Mouse (Mus musculus): ENCODE results near the gene Rai2. TPM values are rescaled to one million over a fixed set of nuclear protein-coding genes. Genes with fewer than 3 reads are reported as not detected.
"Not testable (repeated sequence)": the region's sequence is repeated elsewhere in the genome, so short reads cannot be mapped to it uniquely, and the experiment has no call there.

Gene Rai2
- polyA plus RNA-seq, 1 experiment from 2014 or later = 12.1 TPM

GRCm38 (mm10) chrX:161753514-161753913 is 36.6 kb downstream of the Rai2 start:
- Histone ChIP-seq H3K27me3 (replicated peaks; ENCODE audit: control insufficient read depth, insufficient read depth, low read length) (peaks cover 4% of the 10 kb centered on the region), H3K4me1 (ENCODE audit: control insufficient read depth, insufficient read depth, low read length) (no peaks in the 10 kb centered on the region), H3K4me3 (ENCODE audit: low read depth, low read length) (no peak overlapping the region), H3K27ac (replicated peaks; ENCODE audit: low read depth, low read length) (no peak overlapping the region), H3K36me3 (ENCODE audit: control insufficient read depth, insufficient read depth, low read length) (no peaks in the 10 kb centered on the region), H3K9me3 (ENCODE audit: control insufficient read depth, low read length) (no peaks in the 10 kb centered on the region), H3K9ac (ENCODE audit: low read depth, low read length) (no peak overlapping the region), H3K4me2 (ENCODE audit: low read depth, low read length) (no peak overlapping the region)
- DNase-seq (ENCODE audit: low spot score) = no peak
- ATAC-seq (ENCODE audit: low read depth) = no peak
- WGBS = 82% methylated on average over 2 of the region's 2 CpGs

DNA sequence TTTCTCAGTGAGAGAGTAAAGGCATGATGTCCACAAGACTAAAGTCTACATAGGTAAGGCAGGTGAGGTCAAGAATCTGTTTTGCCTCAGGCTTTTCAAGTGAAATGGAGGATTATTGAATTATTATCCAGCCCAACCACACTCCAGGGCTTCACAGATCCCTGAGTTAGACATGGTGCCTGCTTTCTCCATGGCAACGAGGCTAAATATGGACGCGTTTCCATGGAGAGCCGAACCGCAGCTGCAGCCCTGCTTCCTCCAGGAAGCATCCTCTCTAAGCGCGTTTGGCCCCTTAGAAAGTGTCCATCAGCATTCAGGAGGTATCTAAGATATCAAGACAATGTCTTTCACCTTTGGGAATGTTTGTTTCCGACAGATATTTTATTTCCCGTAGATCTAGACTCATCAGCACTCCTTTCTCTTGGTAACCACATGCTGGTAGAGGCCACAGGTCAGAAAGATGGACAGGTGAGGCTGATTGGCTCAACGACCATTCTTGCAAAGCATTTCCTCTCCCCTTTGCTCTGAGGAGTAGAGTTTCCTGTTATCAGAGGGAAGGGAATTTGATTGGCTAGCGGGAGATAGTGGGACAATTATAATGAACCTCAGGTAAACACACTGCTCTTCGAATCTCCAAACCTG is 59.6 kb downstream of the Rai2 start:
- no peak overlapping the region for H3K4me3 ChIP-seq (ENCODE audit: low read depth, low read length)
- no peak overlapping the region for H3K9ac ChIP-seq (ENCODE audit: low read depth, low read length)
- H3K27me3 ChIP-seq (replicated peaks; ENCODE audit: control insufficient read depth, insufficient read depth, low read length) = peaks cover 18% of the 10 kb centered on the region
- no peak for DNase-seq (ENCODE audit: low spot score)
- no peaks in the 10 kb centered on the region for H3K9me3 ChIP-seq (ENCODE audit: control insufficient read depth, low read length)
- no peak overlapping the region for H3K4me2 ChIP-seq (ENCODE audit: low read depth, low read length)
- no peaks in the 10 kb centered on the region for H3K4me1 ChIP-seq (ENCODE audit: control insufficient read depth, insufficient read depth, low read length)
- WGBS = 73% methylated on average over 12 of the region's 12 CpGs
- no peak overlapping the region for H3K27ac ChIP-seq (replicated peaks; ENCODE audit: low read depth, low read length)
- H3K36me3 ChIP-seq (ENCODE audit: control insufficient read depth, insufficient read depth, low read length) = no peaks in the 10 kb centered on the region
- no peak for ATAC-seq (ENCODE audit: low read depth)

- WGBS = 63% methylated on average over 6 of the region's 6 CpGs
These were observed 63.6 kb downstream of the Rai2 start for GRCm38 (mm10) chrX:161780321-161781034.

DNA sequence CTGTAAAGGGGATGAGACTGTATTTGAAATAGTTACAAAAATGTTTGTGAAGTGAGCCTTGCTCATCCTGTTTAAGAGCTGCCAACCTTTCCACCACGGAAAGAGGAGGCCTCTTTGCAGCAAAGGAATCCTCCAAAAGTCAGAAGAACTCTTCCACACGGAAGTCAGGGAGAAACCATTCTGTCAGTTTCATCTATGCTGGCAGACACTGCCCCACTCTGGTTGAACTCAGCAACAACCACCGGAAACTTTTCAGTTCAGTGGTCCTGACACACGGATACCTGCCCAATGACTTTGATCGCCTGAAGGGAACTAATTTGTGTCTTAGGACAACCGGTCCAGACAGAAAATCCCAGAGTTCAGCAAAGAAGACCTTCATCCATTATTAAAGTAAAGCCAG is 73.3 kb downstream of the Rai2 start:
- WGBS = 27% methylated on average over 6 of the region's 6 CpGs
- no peak overlapping the region for H3K27ac ChIP-seq (replicated peaks; ENCODE audit: low read depth, low read length)
- no peaks in the 10 kb centered on the region for H3K4me1 ChIP-seq (ENCODE audit: control insufficient read depth, insufficient read depth, low read length)
- ATAC-seq (ENCODE audit: low read depth) = no peak
- H3K9ac ChIP-seq (ENCODE audit: low read depth, low read length) = no peak overlapping the region
- no peak overlapping the region for H3K4me2 ChIP-seq (ENCODE audit: low read depth, low read length)
- H3K9me3 ChIP-seq (ENCODE audit: control insufficient read depth, low read length) = no peaks in the 10 kb centered on the region
- DNase-seq (ENCODE audit: low spot score) = peak; percentile 8
- no peak overlapping the region for H3K4me3 ChIP-seq (ENCODE audit: low read depth, low read length)
- no peaks in the 10 kb centered on the region for H3K36me3 ChIP-seq (ENCODE audit: control insufficient read depth, insufficient read depth, low read length)
- peaks cover 2% of the 10 kb centered on the region; the same call in 1 of the 2 replicates for H3K27me3 ChIP-seq (replicated peaks; ENCODE audit: control insufficient read depth, insufficient read depth, low read length)

More at GRCm38 (mm10) chrX:161780321-161781034, 63.6 kb downstream of the Rai2 start:
- Histone ChIP-seq H3K36me3 (ENCODE audit: control insufficient read depth, insufficient read depth, low read length) (no peaks in the 10 kb centered on the region), H3K4me3 (ENCODE audit: low read depth, low read length) (no peak overlapping the region), H3K27ac (replicated peaks; ENCODE audit: low read depth, low read length) (no peak overlapping the region), H3K9me3 (ENCODE audit: control insufficient read depth, low read length) (no peaks in the 10 kb centered on the region), H3K9ac (ENCODE audit: low read depth, low read length) (no peak overlapping the region), H3K27me3 (replicated peaks; ENCODE audit: control insufficient read depth, insufficient read depth, low read length) (peaks cover 25% of the 10 kb centered on the region), H3K4me2 (ENCODE audit: low read depth, low read length) (no peak overlapping the region), H3K4me1 (ENCODE audit: control insufficient read depth, insufficient read depth, low read length) (no peaks in the 10 kb centered on the region)
- no peak for DNase-seq (ENCODE audit: low spot score)
- no peak; the same call in 1 of the 2 replicates for ATAC-seq (ENCODE audit: low read depth)

- not testable (repeated sequence) for H3K9me3 ChIP-seq (ENCODE audit: control insufficient read depth, low read length); H3K27me3 ChIP-seq (replicated peaks; ENCODE audit: control insufficient read depth, insufficient read depth, low read length); H3K4me1 ChIP-seq (ENCODE audit: control insufficient read depth, insufficient read depth, low read length); H3K36me3 ChIP-seq (ENCODE audit: control insufficient read depth, insufficient read depth, low read length); H3K4me3 ChIP-seq (ENCODE audit: low read depth, low read length); ATAC-seq (ENCODE audit: low read depth); H3K9ac ChIP-seq (ENCODE audit: low read depth, low read length); H3K4me2 ChIP-seq (ENCODE audit: low read depth, low read length); H3K27ac ChIP-seq (replicated peaks; ENCODE audit: low read depth, low read length)
- DNase-seq (ENCODE audit: low spot score) = peak; percentile 28
- WGBS = 24% methylated on average over 2 of the region's 2 CpGs
These were observed 109.3 kb downstream of the Rai2 start for GRCm38 (mm10) chrX:161826186-161826585.

Measured in embryonic facial prominence, embryonic 14.5 days (tissue).